Comparison of ENCODE assay signal across 16 mouse cellular contexts in genomic region chr5:20007246-20007645, GRCm38 (mm10).
"Had no signal": no experiment of that assay in that cellular context is flagged by ENCODE, and none has a peak within 500 bp of the region (broad histone marks: within the 10 kb centered on the region; RNA-seq: fewer than 3 reads in every experiment).

No protein-coding gene starts in this region.

- H3K9ac ChIP-seq: neural tube, embryonic 12.5 days; neural tube, embryonic 13.5 days; neural tube, embryonic 15.5 days; stomach, embryonic 15.5 days had no signal

- H3K27me3 ChIP-seq: neural tube, embryonic 12.5 days; neural tube, embryonic 13.5 days; neural tube, embryonic 15.5 days; stomach, embryonic 15.5 days had no signal

- H3K4me2 ChIP-seq: neural tube, embryonic 12.5 days; neural tube, embryonic 13.5 days; neural tube, embryonic 15.5 days; stomach, embryonic 15.5 days had no signal

- H3K4me3 ChIP-seq: neural tube, embryonic 12.5 days; neural tube, embryonic 13.5 days; neural tube, embryonic 15.5 days; stomach, embryonic 15.5 days had no signal

- H3K4me1 ChIP-seq: neural tube, embryonic 12.5 days; neural tube, embryonic 13.5 days; stomach, embryonic 15.5 days had no signal

- H3K36me3 ChIP-seq: neural tube, embryonic 12.5 days; neural tube, embryonic 15.5 days; stomach, embryonic 15.5 days had no signal

- DNase-seq: right cerebral cortex, adult 18-20 months; right cerebral cortex, postnatal 14 days; right cerebral cortex, postnatal 25 days; right cerebral cortex, postnatal 4 days; spleen, adult 18-20 months; thymus, adult 18-20 months; thymus, adult 2 months; thymus, postnatal 14 days; thymus, postnatal 25 days; thymus, postnatal 36 days; thymus, postnatal 4 days had no signal

- H3K9me3 ChIP-seq: neural tube, embryonic 12.5 days; neural tube, embryonic 13.5 days; neural tube, embryonic 15.5 days; stomach, embryonic 15.5 days had no signal

- H3K27ac ChIP-seq: neural tube, embryonic 12.5 days; neural tube, embryonic 13.5 days; neural tube, embryonic 15.5 days; stomach, embryonic 15.5 days; stomach, postnatal 0 days had no signal
